Mouse (Mus musculus) liver, embryonic 11.5 days (tissue): Measurements from ENCODE around the gene Lias. TPM values are rescaled to one million over a fixed set of nuclear protein-coding genes. Genes with fewer than 3 reads are reported as not detected.

Source experiments
- ATAC-seq: fragments of 200-750 bp; cut with Nextera tagmentation; replicated peaks from 2 replicates; pipeline ENCODE4 v1.8.0; 2017; ENCODE audit warnings: moderate number of reproducible peaks, mild to moderate bottlenecking, moderate TSS enrichment, moderate library complexity; ENCODE audit not compliant: low FRiP score
- DNase-seq: peaks from one replicate; pipeline ENCODE4 v3.0.0-alpha.2; 2017; ENCODE audit warnings: low spot score
- H3K27ac ChIP-seq: fragments of 300-500 bp; sonication (generic); 2 replicates; pipeline ENCODE4 v1.5.1; 2014; ENCODE audit warnings: mild to moderate bottlenecking, low read depth, low read length, control low read depth
- H3K27me3 ChIP-seq: fragments of 300-500 bp; sonication (generic); replicated peaks from 2 replicates; pipeline ENCODE4 v1.6.1; 2014; ENCODE audit warnings: low read length, mixed read lengths; ENCODE audit not compliant: control insufficient read depth, insufficient read depth
- H3K36me3 ChIP-seq: fragments of 300-500 bp; sonication (generic); 2 replicates; pipeline ENCODE4 v1.6.1; 2014; ENCODE audit warnings: mild to moderate bottlenecking, low read length, moderate library complexity, mixed read lengths; ENCODE audit not compliant: control insufficient read depth, insufficient read depth
- H3K4me1 ChIP-seq: fragments of 300-500 bp; sonication (generic); replicated peaks from 2 replicates; pipeline ENCODE4 v1.6.1; 2014; ENCODE audit warnings: low read length, mixed read lengths; ENCODE audit not compliant: control insufficient read depth, insufficient read depth
- H3K4me2 ChIP-seq: fragments of 300-500 bp; sonication (generic); 2 replicates; pipeline ENCODE4 v1.6.1; 2014; ENCODE audit warnings: mild to moderate bottlenecking, control low read depth, moderate library complexity
- H3K4me3 ChIP-seq: fragments of 300-500 bp; sonication (generic); 2 replicates; pipeline ENCODE4 v1.5.1; 2014; ENCODE audit warnings: low read depth, low read length, control low read depth
- H3K9ac ChIP-seq: fragments of 300-500 bp; sonication (generic); 2 replicates; pipeline ENCODE4 v1.6.1; 2014; ENCODE audit warnings: low read depth, low read length, control low read depth
- H3K9me3 ChIP-seq: fragments of 300-500 bp; sonication (generic); 2 replicates; pipeline ENCODE4 v1.6.1; 2016; ENCODE audit warnings: low read length, inconsistent platforms, mixed read lengths; ENCODE audit not compliant: control insufficient read depth
- WGBS: fragments of 180-500 bp; shearing (Covaris S2); extraction: QIAGEN DNeasy Blood & Tissue Kit; methylation state at CpG from one replicate; pipeline ENCODE4 v1.1.7; 2014; 5-methylcytosine and 5-hydroxymethylcytosine counted together
- polyA plus RNA-seq: library from polyadenylated mRNA; unstranded; fragments of >200 nt; fragmentation: Nextera tagmentation; extraction: Ambion mirVana; gene quantifications from 2 replicates; pipeline ENCODE4 v1.2.1, GENCODE M21; 2014

The Lias gene
- polyA plus RNA-seq, 1 experiment from 2014 or later = 80.2 TPM

GRCm38 (mm10) chr5:65434471-65435362 is 43.4 kb downstream of the Lias start:
- ATAC-seq = no peak
- 18% methylated on average over 15 of the region's 15 CpGs for WGBS
- H3K9ac ChIP-seq = peak overlapping the region; percentile 83

DNA sequence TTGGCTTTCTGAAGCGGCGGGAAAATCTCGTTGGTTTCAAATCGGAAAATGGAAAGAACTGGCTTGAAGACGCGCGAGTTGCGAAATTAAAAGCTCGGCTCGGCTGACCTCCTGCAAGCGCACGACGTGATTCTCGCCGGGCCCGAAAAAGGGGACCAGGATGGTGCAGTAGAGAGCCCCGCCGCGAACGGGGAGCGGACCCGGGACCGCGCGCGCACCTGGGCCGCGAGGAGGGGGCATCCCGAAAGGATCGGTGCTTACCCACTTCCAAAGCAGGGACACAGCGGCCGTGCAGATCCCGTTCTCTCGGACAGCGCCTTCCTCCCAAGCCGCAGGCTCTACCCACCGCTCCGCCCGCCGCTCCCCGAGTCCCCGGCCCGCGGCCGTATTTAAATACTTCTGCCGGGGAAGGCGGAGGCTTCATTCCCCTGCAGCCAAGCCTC is 44.1 kb downstream of the Lias start:
- H3K9ac ChIP-seq = peak overlapping the region; percentile 83
- H3K27me3 ChIP-seq = no peaks in the 10 kb centered on the region
- ATAC-seq = no peak
- peak overlapping the region; percentile 91 for H3K4me2 ChIP-seq
- H3K9me3 ChIP-seq = no peaks in the 10 kb centered on the region
- H3K27ac ChIP-seq = peak overlapping the region; percentile 64
- under 1% methylated on average over 44 of the region's 47 CpGs for WGBS
- H3K36me3 ChIP-seq = no peaks in the 10 kb centered on the region
- H3K4me3 ChIP-seq = peak overlapping the region; percentile 84
- H3K4me1 ChIP-seq = peaks cover 5% of the 10 kb centered on the region; the same call in 1 of the 2 replicates
- no peak for DNase-seq

More at GRCm38 (mm10) chr5:65434471-65435362, 43.4 kb downstream of the Lias start:
- Histone ChIP-seq H3K4me3 (peak overlapping the region; percentile 84), H3K27ac (peak overlapping the region; percentile 64; the same call in 1 of the 2 replicates), H3K9me3 (no peaks in the 10 kb centered on the region), H3K4me1 (peaks cover 5% of the 10 kb centered on the region; the same call in 1 of the 2 replicates), H3K4me2 (peak overlapping the region; percentile 91), H3K36me3 (no peaks in the 10 kb centered on the region), H3K27me3 (no peaks in the 10 kb centered on the region)
- DNase-seq = peak; percentile 40

DNA sequence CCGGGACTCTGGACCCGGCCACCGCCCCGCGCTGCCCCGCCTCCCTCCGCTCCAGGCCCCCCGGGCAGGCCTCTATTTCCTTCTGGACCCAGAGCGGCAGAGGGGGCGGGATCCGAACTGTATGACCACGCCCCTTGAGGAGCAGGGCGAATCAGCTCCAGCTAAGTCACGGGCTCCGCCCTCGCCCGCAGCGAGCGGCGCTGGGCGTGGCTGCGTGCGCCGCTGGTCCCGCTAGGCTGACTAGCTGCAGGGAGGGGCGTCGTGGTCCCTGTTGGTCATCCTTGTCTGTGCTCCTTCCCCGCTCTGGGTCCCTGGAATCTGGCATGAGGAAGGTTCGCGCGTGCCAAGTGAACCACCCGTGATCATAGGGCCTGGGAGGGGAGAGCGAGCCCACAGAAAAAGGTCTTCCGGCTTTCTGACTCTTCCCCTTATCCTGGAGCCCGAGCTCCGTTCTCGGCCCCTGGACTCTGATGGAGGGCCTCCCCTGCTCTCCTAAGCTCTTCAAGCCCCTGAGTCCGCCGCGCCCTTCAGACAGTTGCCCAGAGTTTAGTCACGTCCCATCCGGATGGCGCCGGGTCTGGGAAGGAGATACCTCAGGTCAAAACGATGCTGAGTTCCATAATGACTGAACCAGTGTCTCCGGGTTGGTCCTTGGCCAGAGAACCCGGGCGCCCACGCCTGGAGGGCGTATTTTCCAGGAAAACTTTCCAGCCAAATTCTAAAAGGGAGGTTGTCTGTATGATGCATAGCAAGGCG is 44.7 kb downstream of the Lias start, which contains the start of gene Ugdh:
Gene Ugdh, minus strand, starts transcription at position 144 of the 756 bp plus-strand sequence.
- peak within 1 kb of the TSS; percentile 91 for H3K4me2 ChIP-seq
- no peaks in the 10 kb centered on the region for H3K27me3 ChIP-seq
- H3K9me3 ChIP-seq = no peaks in the 10 kb centered on the region
- H3K36me3 ChIP-seq = no peaks in the 10 kb centered on the region
- H3K4me1 ChIP-seq = peaks cover 5% of the 10 kb centered on the region; the same call in 1 of the 2 replicates
- DNase-seq (peak; percentile 96), ATAC-seq (peak; percentile 99)
- peak within 1 kb of the TSS; percentile 83 for H3K9ac ChIP-seq
- H3K27ac ChIP-seq = peak within 1 kb of the TSS; percentile 80
- H3K4me3 ChIP-seq = peak within 1 kb of the TSS; percentile 84
- WGBS = 2% methylated on average over 51 of the region's 51 CpGs

DNA sequence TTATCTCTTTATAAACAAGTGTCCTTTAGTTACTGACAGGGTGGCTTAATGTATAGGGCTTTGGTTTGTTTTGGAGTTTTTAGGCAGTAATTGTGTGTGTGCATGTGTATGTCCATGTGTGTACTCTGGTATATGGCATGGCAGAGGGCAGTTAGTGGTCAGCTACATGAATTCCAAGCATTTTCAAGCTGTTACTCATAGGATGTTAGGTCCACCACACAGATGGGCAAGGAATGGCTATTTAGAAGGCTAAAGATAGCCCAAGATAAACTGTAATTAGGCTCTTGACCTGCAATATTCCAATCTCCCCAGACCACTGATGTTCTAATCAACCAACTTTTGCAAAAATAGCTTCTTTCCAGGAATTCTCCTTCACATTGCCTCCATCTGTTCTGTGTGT is 46.7 kb downstream of the Lias start:
- ATAC-seq (no peak), DNase-seq (no peak)
- Histone ChIP-seq H3K36me3 (no peaks in the 10 kb centered on the region), H3K9ac (no peak overlapping the region), H3K4me3 (no peak overlapping the region), H3K9me3 (no peaks in the 10 kb centered on the region), H3K27me3 (no peaks in the 10 kb centered on the region), H3K27ac (no peak overlapping the region), H3K4me1 (peaks cover 5% of the 10 kb centered on the region; the same call in 1 of the 2 replicates), H3K4me2 (no peak overlapping the region)

- Histone ChIP-seq H3K4me2 (no peak overlapping the region), H3K27ac (no peak overlapping the region), H3K36me3 (no peaks in the 10 kb centered on the region), H3K4me3 (no peak overlapping the region), H3K9me3 (no peaks in the 10 kb centered on the region), H3K9ac (no peak overlapping the region), H3K4me1 (peaks cover 6% of the 10 kb centered on the region; the same call in 1 of the 2 replicates), H3K27me3 (no peaks in the 10 kb centered on the region)
- 47% methylated on average over 4 of the region's 6 CpGs for WGBS
- DNase-seq (no peak), ATAC-seq (no peak)
Measured at GRCm38 (mm10) chr5:65444981-65445380, 53.7 kb downstream of the Lias start.

DNA sequence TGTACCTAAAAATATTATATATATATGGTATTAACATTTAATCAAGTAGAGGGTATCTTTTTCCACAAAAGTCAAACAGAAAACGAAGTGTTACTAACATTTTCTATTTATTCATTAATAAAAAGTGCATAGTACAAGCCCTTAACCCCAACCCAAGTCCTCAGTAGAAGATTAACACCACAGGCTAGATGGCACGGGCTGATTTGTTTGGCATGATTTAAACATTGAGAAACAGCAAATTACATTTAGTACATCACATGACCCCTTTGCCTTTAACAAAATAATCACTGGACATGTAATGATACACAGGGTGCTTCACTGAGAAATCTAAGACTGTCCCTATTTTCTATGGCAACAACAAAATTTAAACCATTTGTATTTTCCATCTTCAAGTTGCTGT is 55.5 kb downstream of the Lias start:
- no peak for DNase-seq
- ATAC-seq = no peak
- Histone ChIP-seq H3K27ac (no peak overlapping the region), H3K4me2 (no peak overlapping the region), H3K27me3 (no peaks in the 10 kb centered on the region), H3K9me3 (no peaks in the 10 kb centered on the region), H3K4me3 (no peak overlapping the region), H3K36me3 (no peaks in the 10 kb centered on the region), H3K4me1 (peaks cover 6% of the 10 kb centered on the region; the same call in 1 of the 2 replicates), H3K9ac (no peak overlapping the region)
- 76% methylated on average over 2 of the region's 2 CpGs for WGBS

DNA sequence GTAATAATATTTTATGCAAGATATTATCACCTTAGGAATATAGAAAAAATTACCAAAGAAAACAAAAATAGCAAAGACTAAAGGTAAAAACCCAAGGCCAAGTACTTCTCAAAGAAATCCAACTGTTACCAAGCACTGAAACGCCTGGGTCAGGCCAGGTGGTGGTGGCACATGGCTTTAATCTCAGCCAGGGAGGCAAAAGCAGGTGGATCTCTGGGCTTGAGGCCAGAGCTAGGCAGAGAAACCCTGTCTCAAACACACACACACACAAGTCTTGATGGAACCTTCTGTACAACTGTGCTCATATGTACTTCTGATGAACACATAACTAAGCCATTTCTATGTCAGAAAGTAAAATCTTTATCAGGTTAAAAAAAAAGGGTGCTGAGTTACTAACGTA is 56.5 kb downstream of the Lias start:
- ATAC-seq (no peak), DNase-seq (no peak)
- no peaks in the 10 kb centered on the region for H3K36me3 ChIP-seq
- no peaks in the 10 kb centered on the region for H3K9me3 ChIP-seq
- no peak overlapping the region for H3K4me2 ChIP-seq
- H3K4me3 ChIP-seq = no peak overlapping the region
- H3K27me3 ChIP-seq = no peaks in the 10 kb centered on the region
- no peak overlapping the region for H3K9ac ChIP-seq
- WGBS = 83% methylated on average over 2 of the region's 2 CpGs
- H3K27ac ChIP-seq = no peak overlapping the region
- peaks cover 6% of the 10 kb centered on the region; the same call in 1 of the 2 replicates for H3K4me1 ChIP-seq

DNA sequence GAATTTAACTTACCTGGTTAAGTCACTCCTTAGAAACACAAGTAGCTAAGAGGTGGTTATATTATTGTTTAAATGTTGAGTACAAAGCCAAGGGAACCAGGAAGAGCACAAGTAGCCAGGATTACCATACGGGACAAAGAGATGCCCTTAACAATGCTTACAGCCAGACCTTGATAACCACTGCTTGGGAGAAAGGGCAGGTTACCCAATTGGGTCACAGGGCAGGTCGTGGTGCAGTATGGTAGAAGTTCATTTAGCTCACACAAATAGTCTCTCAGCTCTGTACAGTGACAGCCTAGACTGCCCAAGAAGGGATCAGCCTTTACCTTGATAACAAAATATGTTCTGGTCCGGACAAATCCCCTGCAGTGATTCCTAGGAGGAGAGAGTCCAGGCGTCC is 57.6 kb downstream of the Lias start:
- H3K27me3 ChIP-seq = no peaks in the 10 kb centered on the region
- no peak overlapping the region for H3K27ac ChIP-seq
- no peak overlapping the region for H3K9ac ChIP-seq
- H3K4me1 ChIP-seq = 0 out of 2 replicates have a peak, but pooled peaks cover 3% of the 10 kb centered on the region
- no peak overlapping the region for H3K4me3 ChIP-seq
- no peaks in the 10 kb centered on the region for H3K36me3 ChIP-seq
- no peak for DNase-seq
- no peak for ATAC-seq
- H3K4me2 ChIP-seq = no peak overlapping the region
- no peaks in the 10 kb centered on the region for H3K9me3 ChIP-seq
- WGBS = 73% methylated on average over 4 of the region's 4 CpGs
